Comparison of ENCODE assay signal across 11 mouse cellular contexts in genomic region chr6:143531477-143531876, GRCm38 (mm10).
A peak's percentile ranks its signal among the peaks of the same experiment; 100 is the strongest.
DNase-seq lines count a peak whose midpoint lies in the region; ATAC-seq and TF ChIP-seq lines count a peak whose summit lies in the region.
"Had no signal": no experiment of that assay in that cellular context is flagged by ENCODE, and none has a peak within 500 bp of the region (broad histone marks: within the 10 kb centered on the region; RNA-seq: fewer than 3 reads in every experiment).

No protein-coding gene starts in this region.

- H3K4me1 ChIP-seq in forebrain, embryonic 13.5 days = peaks cover 15% of the 10 kb centered on the region
- peaks cover 18% of the 10 kb centered on the region for H3K4me1 ChIP-seq in forebrain, embryonic 12.5 days
- peaks cover 37% of the 10 kb centered on the region for H3K4me1 ChIP-seq in lung, embryonic 15.5 days
- peaks cover 28% of the 10 kb centered on the region for H3K4me1 ChIP-seq in limb, embryonic 14.5 days (ENCODE audit: control insufficient read depth, insufficient read depth, low read length)

- peaks cover 4% of the 10 kb centered on the region; the same call in 1 of the 2 replicates for H3K9me3 ChIP-seq in forebrain, embryonic 13.5 days (replicated peaks)
- H3K9me3 ChIP-seq in forebrain, embryonic 12.5 days = peaks cover 3% of the 10 kb centered on the region; the same call in 1 of the 2 replicates
- no peaks in the 10 kb centered on the region for H3K9me3 ChIP-seq in lung, embryonic 15.5 days
- peaks cover 3% of the 10 kb centered on the region; the same call in 1 of the 2 replicates for H3K9me3 ChIP-seq in limb, embryonic 14.5 days (ENCODE audit: control insufficient read depth, low read length)

- intact Hi-C loops in heart, postnatal 14 days (cut with DNase I) = no loop called here

- no peaks in the 10 kb centered on the region for H3K36me3 ChIP-seq in forebrain, embryonic 13.5 days (ENCODE audit: poor library complexity, severe bottlenecking)
- H3K36me3 ChIP-seq in forebrain, embryonic 12.5 days (replicated peaks) = no peaks in the 10 kb centered on the region
- H3K36me3 ChIP-seq in lung, embryonic 15.5 days = no peaks in the 10 kb centered on the region
- H3K36me3 ChIP-seq in limb, embryonic 14.5 days (ENCODE audit: control insufficient read depth, insufficient read depth, low read length) = no peaks in the 10 kb centered on the region
- H3K36me3 ChIP-seq: heart, embryonic 13.5 days had no signal

- no peak overlapping the region for H3K4me3 ChIP-seq in forebrain, embryonic 13.5 days
- H3K4me3 ChIP-seq in forebrain, embryonic 12.5 days (replicated peaks) = no peak overlapping the region
- H3K4me3 ChIP-seq in lung, embryonic 15.5 days = no peak overlapping the region
- H3K4me3 ChIP-seq in limb, embryonic 14.5 days (replicated peaks; ENCODE audit: low read length) = no peak overlapping the region
- H3K4me3 ChIP-seq: heart, embryonic 13.5 days had no signal

- ATAC-seq in forebrain, embryonic 13.5 days = 0 out of 2 replicates have a peak, but pooled peaks have one; percentile 57
- no peak; the same call in 1 of the 2 replicates for ATAC-seq in forebrain, embryonic 12.5 days (ENCODE audit: low FRiP score)
- peak; percentile 60; the same call in 1 of the 2 replicates for ATAC-seq in lung, embryonic 15.5 days (ENCODE audit: borderline replicate concordance, extremely low read depth, low FRiP score, low TSS enrichment)
- ATAC-seq in limb, embryonic 14.5 days (ENCODE audit: low FRiP score, low read depth) = peak; percentile 73
- ATAC-seq: Patski had no signal

- no peak overlapping the region for H3K4me2 ChIP-seq in forebrain, embryonic 13.5 days
- no peak overlapping the region for H3K4me2 ChIP-seq in forebrain, embryonic 12.5 days
- H3K4me2 ChIP-seq in lung, embryonic 15.5 days = no peak overlapping the region
- no peak overlapping the region for H3K4me2 ChIP-seq in limb, embryonic 14.5 days (replicated peaks; ENCODE audit: low read depth, low read length, severe bottlenecking)
- H3K4me2 ChIP-seq: heart, embryonic 13.5 days had no signal

- no peak for DNase-seq in lung, postnatal 25 days (ENCODE audit: low spot score)
- peak; percentile 48 for DNase-seq in embryo, embryonic 10.5 days (ENCODE audit: low spot score)
- DNase-seq in limb, embryonic 14.5 days (ENCODE audit: low spot score) = peak; percentile 57
- no peak for DNase-seq in heart, postnatal 14 days
- DNase-seq in gastrocnemius, postnatal 10 days = no peak
- DNase-seq: cerebellum, postnatal 25 days had no signal

- no peak for TF ChIP-seq POLR2A in limb, embryonic 14.5 days (IDR thresholded peaks at IDR 0.05; ENCODE audit: borderline replicate concordance, extremely low read depth, insufficient read depth, insufficient read length)

- WGBS in forebrain, embryonic 13.5 days = 22% methylated on average over 6 of the region's 6 CpGs
- WGBS in forebrain, embryonic 12.5 days = 24% methylated on average over 6 of the region's 6 CpGs
- WGBS in lung, embryonic 15.5 days = 26% methylated on average over 6 of the region's 6 CpGs
- 12% methylated on average over 6 of the region's 6 CpGs for WGBS in limb, embryonic 14.5 days

- H3K27me3 ChIP-seq in forebrain, embryonic 13.5 days = peaks cover 3% of the 10 kb centered on the region; the same call in 1 of the 2 replicates
- H3K27me3 ChIP-seq in forebrain, embryonic 12.5 days = no peaks in the 10 kb centered on the region
- peaks cover 4% of the 10 kb centered on the region; the same call in 1 of the 2 replicates for H3K27me3 ChIP-seq in lung, embryonic 15.5 days
- H3K27me3 ChIP-seq in limb, embryonic 14.5 days (ENCODE audit: control insufficient read depth, insufficient read depth, low read length) = no peaks in the 10 kb centered on the region
- H3K27me3 ChIP-seq: heart, embryonic 13.5 days; Patski had no signal

- no peak overlapping the region for H3K9ac ChIP-seq in forebrain, embryonic 13.5 days
- no peak overlapping the region for H3K9ac ChIP-seq in forebrain, embryonic 12.5 days
- H3K9ac ChIP-seq in lung, embryonic 15.5 days = no peak overlapping the region
- no peak overlapping the region for H3K9ac ChIP-seq in limb, embryonic 14.5 days (ENCODE audit: low read depth, low read length, severe bottlenecking)
- H3K9ac ChIP-seq: heart, embryonic 13.5 days had no signal

- H3K27ac ChIP-seq in forebrain, embryonic 13.5 days = no peak overlapping the region
- H3K27ac ChIP-seq in forebrain, embryonic 12.5 days = no peak overlapping the region
- peak overlapping the region; percentile 67 for H3K27ac ChIP-seq in lung, embryonic 15.5 days
- H3K27ac ChIP-seq in limb, embryonic 14.5 days (replicated peaks; ENCODE audit: low read depth, low read length) = peak overlapping the region; percentile 81
- H3K27ac ChIP-seq: heart, embryonic 13.5 days had no signal

Comparison
In these comparisons a context has a peak if more than half of its experiments do, and no peak if none do; other contexts are left out.
1. H3K27ac ChIP-seq: peak in lung, embryonic 15.5 days (single experiment) and limb, embryonic 14.5 days (single experiment); none in forebrain, embryonic 13.5 days (single experiment) and forebrain, embryonic 12.5 days (single experiment).
2. DNase-seq: peak in embryo, embryonic 10.5 days (single experiment) and limb, embryonic 14.5 days (single experiment); none in lung, postnatal 25 days (single experiment), heart, postnatal 14 days (0 of 2) and gastrocnemius, postnatal 10 days (single experiment).